Mouse (Mus musculus) thymus, adult 2 months (tissue): ENCODE measurements around the gene Pif1.

ENCODE experiments used
- CTCF ChIP-seq: fragments of 200-500 bp; IDR thresholded peaks from 2 replicates; pipeline ENCODE4 v1.5.1; 2012; ENCODE audit warnings: mild to moderate bottlenecking, control low read depth, low read length, moderate library complexity, borderline replicate concordance; ENCODE audit not compliant: control insufficient read depth, poor library complexity, insufficient read depth; ENCODE audit errors: extremely low read depth
- POLR2A ChIP-seq: fragments of 200-500 bp; IDR thresholded peaks from 2 replicates; pipeline ENCODE4 v1.6.1; 2012; ENCODE audit warnings: mild to moderate bottlenecking, low read length, control low read depth, moderate library complexity; ENCODE audit not compliant: control insufficient read depth, poor library complexity, insufficient read depth; ENCODE audit errors: extremely low read depth

DNA sequence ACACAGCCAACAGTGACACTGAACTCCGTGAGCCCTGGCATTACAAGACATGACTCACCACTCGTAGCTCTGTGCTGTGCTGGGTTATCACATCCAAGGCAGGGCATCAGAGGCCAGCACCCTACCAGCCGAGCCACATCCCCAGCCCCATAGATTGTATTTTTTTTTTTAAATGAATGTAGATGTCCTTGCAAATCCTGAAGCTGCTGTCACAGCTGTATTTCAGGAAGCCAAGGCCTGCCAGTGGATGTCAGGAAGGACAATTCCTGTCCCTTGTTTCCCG is 40.6 kb upstream of the Pif1 start:
- no peak for TF ChIP-seq POLR2A
- TF ChIP-seq CTCF = no peak
